Mouse (Mus musculus): ENCODE data around the gene Olfr419.

DNA sequence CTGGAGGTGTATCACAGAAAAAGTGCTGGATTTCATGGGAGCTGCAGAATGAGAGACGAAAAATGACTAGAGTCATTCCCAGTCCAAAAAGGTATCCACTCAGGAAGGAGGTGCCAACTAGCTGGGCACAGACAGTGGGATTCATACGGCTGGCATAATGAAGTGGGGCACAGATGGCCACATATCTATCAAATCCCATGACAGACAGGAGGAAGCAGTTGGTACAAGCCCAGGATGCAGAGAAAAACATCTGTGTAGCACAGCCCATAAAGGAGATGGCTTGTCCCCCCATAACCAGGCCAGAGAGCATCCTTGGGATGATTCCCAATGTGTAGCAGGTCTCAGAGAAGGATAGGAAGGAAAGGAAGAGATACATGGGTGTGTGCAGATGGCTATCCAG lies 1.5 kb downstream of the Olfr419 start:
- TF ChIP-seq TCF12 (IDR thresholded peaks at IDR 0.05; ENCODE audit: low read depth, low read length), result no peak
- no peak for TF ChIP-seq HCFC1 (IDR thresholded peaks at IDR 0.05; ENCODE audit: low read depth, low read length)
- no peak for TF ChIP-seq MAX (IDR thresholded peaks at IDR 0.05; ENCODE audit: low read length)
- TF ChIP-seq EP300 (IDR thresholded peaks at IDR 0.05; ENCODE audit: low read length), result no peak
- no peak for TF ChIP-seq ZC3H11A (IDR thresholded peaks at IDR 0.05; ENCODE audit: low read depth, low read length)
- TF ChIP-seq TBP (conservative IDR thresholded peaks at IDR 0.05; ENCODE audit: low read depth, low read length), result no peak
- TF ChIP-seq MYC (IDR thresholded peaks at IDR 0.05; ENCODE audit: low read depth, low read length), result no peak
- no peak for TF ChIP-seq CTCF (conservative IDR thresholded peaks at IDR 0.05 in 1 of 2, IDR thresholded peaks at IDR 0.05 in 1 of 2; ENCODE audit: low read depth in 2 of 2, low read length in 2 of 2)
- no peak for TF ChIP-seq MAFK (IDR thresholded peaks at IDR 0.05; ENCODE audit: insufficient replicate concordance, low read length)
- TF ChIP-seq SIN3A (IDR thresholded peaks at IDR 0.05; ENCODE audit: low read length), result no peak
- TF ChIP-seq ZNF384 (IDR thresholded peaks at IDR 0.05; ENCODE audit: low read depth, low read length), result no peak
- TF ChIP-seq CHD1 (IDR thresholded peaks at IDR 0.05; ENCODE audit: low read depth, low read length), result no peak
